Mouse (Mus musculus) T-cell, adult 2 months (primary cell): ENCODE data around the gene Sgcg.
A peak's percentile ranks its signal among the peaks of the same experiment; 100 is the strongest.

Experiments
- DNase-seq: peaks from one replicate; pipeline ENCODE4 v3.0.0; 2022; ENCODE audit warnings: low spot score

Sgcg gene

DNA sequence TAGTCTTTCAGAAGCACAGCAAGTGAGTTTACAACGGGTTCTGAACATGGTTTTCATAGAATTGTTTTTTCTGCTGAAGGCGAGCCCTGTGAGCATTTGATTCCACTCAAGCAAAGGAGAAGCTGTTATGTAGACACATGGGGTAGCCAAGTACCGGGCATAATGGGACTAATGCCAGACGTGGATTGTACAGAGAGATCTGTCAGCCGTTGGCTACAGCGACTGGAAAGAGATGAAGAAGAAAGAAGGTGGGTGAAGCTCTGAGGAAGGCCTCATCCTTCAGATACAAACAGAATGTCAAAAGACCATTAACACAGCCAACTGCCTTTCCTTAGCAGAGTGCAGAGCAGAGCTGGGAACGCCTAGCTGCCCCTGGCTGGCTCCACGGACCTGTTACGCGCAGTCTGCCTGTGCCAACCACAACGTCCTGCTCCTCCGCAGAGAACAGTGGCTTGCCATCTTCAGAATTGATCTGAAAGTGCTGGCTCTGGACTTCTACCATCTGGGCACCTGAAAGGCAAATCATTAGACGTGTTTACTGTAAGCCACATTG is 26.2 kb downstream of the Sgcg start:
- no peak for DNase-seq

GRCm38 (mm10) chr14:61230179-61230578 is 28.1 kb downstream of the Sgcg start:
- DNase-seq = no peak

DNA sequence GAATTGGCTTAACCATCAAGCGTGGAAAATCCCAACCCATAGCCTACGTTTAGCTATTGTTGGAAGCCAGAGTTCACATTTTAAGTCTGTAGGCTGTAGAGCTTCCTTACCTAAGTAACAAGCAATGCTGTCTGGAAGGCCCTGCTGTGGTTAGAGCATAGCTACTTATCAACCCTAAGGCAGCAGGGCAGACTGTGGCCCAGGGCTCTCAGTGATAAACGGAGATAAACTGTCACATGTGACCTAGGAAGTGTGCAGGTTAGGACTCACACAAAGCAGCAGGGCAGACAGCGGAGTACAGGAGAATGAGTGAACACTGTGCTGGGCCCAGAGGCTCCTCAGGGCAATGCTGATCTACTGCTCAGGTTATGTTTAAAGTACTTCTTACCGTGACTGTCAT is 28.5 kb downstream of the Sgcg start:
- no peak for DNase-seq

DNA sequence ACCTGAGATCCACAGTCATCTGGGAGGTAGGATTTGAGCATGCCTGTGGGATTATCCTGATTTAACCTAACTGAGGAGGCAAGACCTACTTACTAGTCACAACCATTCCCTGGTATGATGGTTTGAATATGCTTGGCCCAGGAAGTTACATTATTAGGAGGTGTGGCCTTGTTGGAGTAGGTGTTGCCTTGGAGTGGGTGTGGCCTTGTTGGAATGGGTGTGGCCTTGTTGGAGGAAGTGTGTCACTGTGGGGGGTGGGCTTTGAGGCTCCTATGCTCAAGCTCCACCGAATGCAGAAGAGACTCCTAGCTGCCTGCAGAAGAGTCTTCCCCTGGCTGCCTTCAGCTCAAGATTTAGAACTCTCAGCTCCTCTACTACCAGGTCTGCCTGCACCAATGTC is 32.1 kb downstream of the Sgcg start:
- no peak for DNase-seq

- no peak for DNase-seq
Measured at GRCm38 (mm10) chr14:61224387-61225077, 33.8 kb downstream of the Sgcg start.

GRCm38 (mm10) chr14:61223740-61224139 is 34.5 kb downstream of the Sgcg start:
- no peak for DNase-seq

GRCm38 (mm10) chr14:61222506-61222905 is 35.8 kb downstream of the Sgcg start:
- DNase-seq = no peak

DNA sequence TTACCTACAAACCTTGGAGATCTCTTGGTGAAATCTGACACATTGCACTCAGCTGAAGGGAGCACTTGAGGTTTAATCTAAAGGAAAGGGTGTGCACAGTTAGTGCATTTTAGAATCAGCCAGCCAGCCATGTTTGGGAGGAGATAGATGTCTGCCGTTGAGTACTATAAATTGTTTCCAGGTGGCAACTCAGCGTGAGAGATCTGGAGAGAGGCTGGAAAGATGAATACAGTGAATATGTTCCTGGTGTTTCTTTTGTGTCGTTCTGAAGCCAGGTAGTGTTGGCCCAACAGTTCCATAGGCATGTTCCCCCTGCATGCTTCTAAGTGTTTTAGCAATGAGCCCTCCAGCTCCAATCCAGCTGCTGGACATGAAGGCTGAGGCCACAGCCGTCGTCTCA is 37.1 kb downstream of the Sgcg start:
- DNase-seq = no peak

- DNase-seq = no peak
Measured at GRCm38 (mm10) chr14:61211754-61212153, 46.5 kb downstream of the Sgcg start.

GRCm38 (mm10) chr14:61210111-61210510 is 48.2 kb downstream of the Sgcg start:
- DNase-seq = no peak

GRCm38 (mm10) chr14:61194416-61194815 is 63.9 kb downstream of the Sgcg start:
- no peak for DNase-seq

DNA sequence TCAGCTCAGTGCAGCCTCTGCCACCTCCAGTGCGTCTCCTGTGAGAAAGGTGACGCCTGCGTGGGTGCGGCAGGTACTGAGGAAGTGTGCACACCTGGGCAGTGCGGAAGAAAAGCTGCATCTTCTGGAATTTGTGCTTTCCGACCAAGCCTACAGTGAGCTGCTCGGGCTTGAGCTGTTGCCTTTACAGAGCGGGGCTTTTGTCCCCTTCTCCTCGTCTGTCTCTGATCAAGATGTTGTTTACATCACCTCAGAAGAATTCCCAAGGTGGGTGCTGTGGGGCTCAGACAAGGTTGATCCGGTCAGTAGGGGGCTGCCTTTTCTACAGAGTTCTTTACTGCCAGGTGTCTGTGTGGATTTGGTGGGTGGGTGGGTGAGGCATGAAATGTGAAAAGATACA is 66.0 kb downstream of the Sgcg start:
- no peak for DNase-seq

- no peak for DNase-seq
Measured at GRCm38 (mm10) chr14:61191904-61192303, 66.4 kb downstream of the Sgcg start.

GRCm38 (mm10) chr14:61173229-61173628 is 85.1 kb downstream of the Sgcg start:
- peak; percentile 71 for DNase-seq

DNA sequence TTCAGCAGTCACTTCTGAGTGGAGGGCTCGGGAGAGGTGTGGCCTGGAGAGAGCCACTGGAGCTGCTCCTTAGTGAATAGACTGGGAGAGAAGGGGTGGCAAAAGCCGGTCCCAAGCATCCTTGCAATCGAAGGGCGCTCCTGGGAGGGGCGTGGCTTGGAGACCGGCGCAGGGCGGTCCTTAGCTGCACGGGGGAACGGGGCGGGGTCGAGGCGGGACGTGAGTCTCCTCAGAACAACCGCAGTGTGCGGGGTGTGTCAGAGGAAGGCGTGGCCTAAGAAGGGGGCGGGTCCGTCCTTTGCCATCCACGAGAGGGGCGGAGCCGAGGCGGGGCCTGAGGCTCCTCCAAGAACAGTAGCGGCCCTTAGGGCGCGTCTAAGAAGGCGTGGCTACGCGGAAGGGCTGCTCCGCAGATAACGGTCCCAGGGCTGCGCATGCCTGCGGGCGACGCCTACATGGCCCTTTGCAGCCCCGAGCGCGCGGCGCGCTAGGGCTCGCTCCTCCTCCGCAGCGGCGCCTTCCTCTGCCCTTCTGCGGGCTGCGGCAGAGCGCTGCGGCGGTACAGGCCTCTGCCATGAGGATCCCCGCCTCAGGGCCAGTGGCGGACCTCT is 85.6 kb downstream of the Sgcg start:
- peak; percentile 100 for DNase-seq

DNA sequence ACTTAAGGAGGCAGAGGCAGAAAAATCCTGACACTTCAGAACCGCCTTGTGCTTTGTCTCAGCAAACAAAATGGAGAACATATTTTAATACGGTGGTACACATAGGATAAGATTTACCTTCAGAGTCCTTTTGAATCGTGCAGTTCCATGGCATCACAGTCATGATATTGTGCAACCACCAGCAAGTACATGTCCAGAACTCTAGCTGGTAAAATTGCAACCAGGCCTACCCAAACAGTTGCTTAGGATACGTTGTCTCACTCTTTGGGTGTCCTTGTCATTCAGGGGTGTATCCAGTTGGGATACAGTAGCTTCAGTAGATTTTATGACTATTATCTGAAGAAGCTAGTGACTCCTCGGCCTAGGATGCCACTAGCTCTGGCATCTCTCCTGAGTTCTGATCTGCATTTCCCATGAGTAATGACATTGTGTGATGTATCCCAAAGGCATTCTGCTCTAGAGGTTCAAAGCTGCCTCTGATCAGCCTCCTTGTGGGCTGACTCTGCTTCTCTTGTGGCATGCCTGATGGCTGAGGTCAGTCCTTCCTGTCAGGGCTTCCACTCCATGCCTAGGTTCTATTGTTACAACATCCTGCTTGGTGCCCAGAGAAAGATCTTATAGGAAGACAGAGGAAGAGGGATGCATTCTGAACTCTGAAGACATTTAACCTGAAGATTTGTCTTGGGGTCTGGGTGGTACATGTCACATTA is 86.9 kb downstream of the Sgcg start:
- DNase-seq = no peak
